ENCODE assay signal across 17 mouse cellular contexts in genomic region chr9:123326106-123326505, GRCm38 (mm10).
"Had no signal": no experiment of that assay in that cellular context is flagged by ENCODE, and none has a peak within 500 bp of the region (broad histone marks: within the 10 kb centered on the region; RNA-seq: fewer than 3 reads in every experiment).

No protein-coding gene starts in this region.

- H3K4me3 ChIP-seq: lung, embryonic 15.5 days; megakaryocyte, embryonic 14.5 days; midbrain, embryonic 13.5 days; midbrain, embryonic 15.5 days; neural tube, embryonic 12.5 days had no signal

- H3K27ac ChIP-seq: lung, embryonic 15.5 days; macrophage; midbrain, embryonic 13.5 days; midbrain, embryonic 15.5 days; neural tube, embryonic 12.5 days had no signal

- H3K36me3 ChIP-seq: lung, embryonic 15.5 days; midbrain, embryonic 13.5 days; midbrain, embryonic 15.5 days; neural tube, embryonic 12.5 days had no signal

- DNase-seq: liver, postnatal 0 days; lung, adult 2 months; lung, postnatal 14 days; lung, postnatal 36 days; right cerebral cortex, adult 18-20 months; right cerebral cortex, postnatal 25 days; right cerebral cortex, postnatal 4 days; spleen, adult 18-20 months; thymus, adult 18-20 months; thymus, postnatal 14 days; thymus, postnatal 36 days had no signal

- H3K27me3 ChIP-seq: lung, embryonic 15.5 days; midbrain, embryonic 13.5 days; midbrain, embryonic 15.5 days; neural tube, embryonic 12.5 days had no signal

- H3K4me1 ChIP-seq: lung, embryonic 15.5 days; midbrain, embryonic 13.5 days; midbrain, embryonic 15.5 days; neural tube, embryonic 12.5 days had no signal
